Mouse (Mus musculus) heart, postnatal 0 days (tissue): ENCODE results near the gene Cfap99.

ENCODE experiments used
- CTCF ChIP-seq: IDR thresholded peaks from 2 replicates; pipeline ENCODE4 v1.5.1; 2016; ENCODE audit warnings: antibody characterized with exemption, control low read depth, low read depth
- EP300 ChIP-seq: IDR thresholded peaks from 2 replicates; pipeline ENCODE4 v1.6.1; 2016; ENCODE audit warnings: antibody characterized with exemption, low read depth

GRCm38 (mm10) chr5:34369341-34370021 lies 81.1 kb downstream of the Cfap99 start, which contains the start of gene Fam193a:
- TF ChIP-seq EP300: no peak
- TF ChIP-seq CTCF: no peak
